Mouse (Mus musculus): ENCODE measurements around the gene Fbxo5. TPM values are rescaled to one million over a fixed set of nuclear protein-coding genes. Genes with fewer than 3 reads are reported as not detected.

Gene Fbxo5
- polyA plus RNA-seq (2014; fragmentation: Nextera tagmentation; extraction: Ambion mirVana) = 94.5 and 96.7 TPM in 2 replicates

GRCm38 (mm10) chr10:5805243-5805730 lies at the start of gene Fbxo5:
Fbxo5 (minus strand) TSS chr10:5805600.
- DNase-seq (ENCODE audit: low spot score, missing footprints) = peak; percentile 99
- no peaks in the 10 kb centered on the region for H3K27me3 ChIP-seq (ENCODE audit: control insufficient read depth, insufficient read depth, low read length)
- no peaks in the 10 kb centered on the region for H3K9me3 ChIP-seq (ENCODE audit: control insufficient read depth, low read length)
- peak within 1 kb of the TSS; percentile 82 for H3K9ac ChIP-seq (ENCODE audit: low read length)
- peaks cover 22% of the 10 kb centered on the region for H3K4me1 ChIP-seq (ENCODE audit: control insufficient read depth, insufficient read depth, low read length)
- peak within 1 kb of the TSS; percentile 62 for H3K27ac ChIP-seq (ENCODE audit: low read depth, low read length)
- peak within 1 kb of the TSS; percentile 80 for H3K4me3 ChIP-seq (ENCODE audit: low read depth, low read length)
- peak; percentile 97 for ATAC-seq (ENCODE audit: low FRiP score)
- peaks cover 5% of the 10 kb centered on the region; the same call in 1 of the 2 replicates for H3K36me3 ChIP-seq (ENCODE audit: control insufficient read depth, insufficient read depth, low read length)
- WGBS = under 1% methylated on average over 42 of the region's 42 CpGs
- H3K4me2 ChIP-seq = peak within 1 kb of the TSS; percentile 68

GRCm38 (mm10) chr10:5853290-5853868 lies 48.0 kb upstream of the Fbxo5 start:
- Histone ChIP-seq H3K27ac (ENCODE audit: low read depth, low read length) (no peak overlapping the region), H3K4me3 (ENCODE audit: low read depth, low read length) (no peak overlapping the region), H3K27me3 (ENCODE audit: control insufficient read depth, insufficient read depth, low read length) (no peaks in the 10 kb centered on the region), H3K4me1 (ENCODE audit: control insufficient read depth, insufficient read depth, low read length) (no peaks in the 10 kb centered on the region), H3K4me2 (no peak overlapping the region), H3K36me3 (ENCODE audit: control insufficient read depth, insufficient read depth, low read length) (no peaks in the 10 kb centered on the region), H3K9me3 (ENCODE audit: control insufficient read depth, low read length) (no peaks in the 10 kb centered on the region), H3K9ac (ENCODE audit: low read length) (no peak overlapping the region)
- ATAC-seq (ENCODE audit: low FRiP score) (no peak), DNase-seq (ENCODE audit: low spot score, missing footprints) (no peak)
- 92% methylated on average over 8 of the region's 8 CpGs for whole genome bisulfite sequencing

GRCm38 (mm10) chr10:5846939-5847338 lies 41.5 kb upstream of the Fbxo5 start:
- no peaks in the 10 kb centered on the region for H3K9me3 ChIP-seq (ENCODE audit: control insufficient read depth, low read length)
- DNase-seq (ENCODE audit: low spot score, missing footprints) (peak; percentile 84), ATAC-seq (ENCODE audit: low FRiP score) (no peak)
- H3K27ac ChIP-seq (ENCODE audit: low read depth, low read length) = no peak overlapping the region
- H3K9ac ChIP-seq (ENCODE audit: low read length) = no peak overlapping the region
- no peaks in the 10 kb centered on the region for H3K4me1 ChIP-seq (ENCODE audit: control insufficient read depth, insufficient read depth, low read length)
- H3K4me3 ChIP-seq (ENCODE audit: low read depth, low read length) = no peak overlapping the region
- H3K36me3 ChIP-seq (ENCODE audit: control insufficient read depth, insufficient read depth, low read length) = no peaks in the 10 kb centered on the region
- WGBS = 40% methylated on average over 2 of the region's 2 CpGs
- no peaks in the 10 kb centered on the region for H3K27me3 ChIP-seq (ENCODE audit: control insufficient read depth, insufficient read depth, low read length)
- no peak overlapping the region for H3K4me2 ChIP-seq

- no peak for ATAC-seq (ENCODE audit: low FRiP score)
- no peak overlapping the region for H3K4me2 ChIP-seq
- 82% methylated on average over 4 of the region's 4 CpGs for WGBS
- no peak overlapping the region for H3K4me3 ChIP-seq (ENCODE audit: low read depth, low read length)
- H3K27ac ChIP-seq (ENCODE audit: low read depth, low read length) = no peak overlapping the region
- DNase-seq (ENCODE audit: low spot score, missing footprints) = no peak
- H3K36me3 ChIP-seq (ENCODE audit: control insufficient read depth, insufficient read depth, low read length) = no peaks in the 10 kb centered on the region
- no peaks in the 10 kb centered on the region for H3K27me3 ChIP-seq (ENCODE audit: control insufficient read depth, insufficient read depth, low read length)
- no peaks in the 10 kb centered on the region for H3K4me1 ChIP-seq (ENCODE audit: control insufficient read depth, insufficient read depth, low read length)
- H3K9me3 ChIP-seq (ENCODE audit: control insufficient read depth, low read length) = no peaks in the 10 kb centered on the region
- H3K9ac ChIP-seq (ENCODE audit: low read length) = no peak overlapping the region
These were observed 36.0 kb upstream of the Fbxo5 start for GRCm38 (mm10) chr10:5841369-5841768.

GRCm38 (mm10) chr10:5826336-5827025 lies 21.1 kb upstream of the Fbxo5 start:
- no peak overlapping the region for H3K4me2 ChIP-seq
- no peaks in the 10 kb centered on the region for H3K9me3 ChIP-seq (ENCODE audit: control insufficient read depth, low read length)
- no peak for ATAC-seq (ENCODE audit: low FRiP score)
- H3K4me1 ChIP-seq (ENCODE audit: control insufficient read depth, insufficient read depth, low read length) = peaks cover 7% of the 10 kb centered on the region
- H3K4me3 ChIP-seq (ENCODE audit: low read depth, low read length) = no peak overlapping the region
- no peaks in the 10 kb centered on the region for H3K36me3 ChIP-seq (ENCODE audit: control insufficient read depth, insufficient read depth, low read length)
- no peak overlapping the region for H3K9ac ChIP-seq (ENCODE audit: low read length)
- WGBS = 73% methylated on average over 6 of the region's 6 CpGs
- H3K27me3 ChIP-seq (ENCODE audit: control insufficient read depth, insufficient read depth, low read length) = no peaks in the 10 kb centered on the region
- H3K27ac ChIP-seq (ENCODE audit: low read depth, low read length) = no peak overlapping the region
- DNase-seq (ENCODE audit: low spot score, missing footprints) = no peak

GRCm38 (mm10) chr10:5824779-5825178 lies 19.4 kb upstream of the Fbxo5 start:
- H3K4me1 ChIP-seq (ENCODE audit: control insufficient read depth, insufficient read depth, low read length) = peaks cover 7% of the 10 kb centered on the region
- no peaks in the 10 kb centered on the region for H3K36me3 ChIP-seq (ENCODE audit: control insufficient read depth, insufficient read depth, low read length)
- H3K4me3 ChIP-seq (ENCODE audit: low read depth, low read length) = peak overlapping the region; percentile 94
- 0 out of 2 replicates have a peak, but pooled peaks have one; percentile 2 for ATAC-seq (ENCODE audit: low FRiP score)
- H3K27me3 ChIP-seq (ENCODE audit: control insufficient read depth, insufficient read depth, low read length) = no peaks in the 10 kb centered on the region
- no peak overlapping the region for H3K27ac ChIP-seq (ENCODE audit: low read depth, low read length)
- H3K9me3 ChIP-seq (ENCODE audit: control insufficient read depth, low read length) = no peaks in the 10 kb centered on the region
- WGBS = 1% methylated on average over 3 of the region's 3 CpGs
- H3K4me2 ChIP-seq = peak overlapping the region; percentile 53
- DNase-seq (ENCODE audit: low spot score, missing footprints) = peak; percentile 93
- peak overlapping the region; percentile 48 for H3K9ac ChIP-seq (ENCODE audit: low read length)

GRCm38 (mm10) chr10:5823740-5824491 lies 18.5 kb upstream of the Fbxo5 start, which contains the start of gene Mtrf1l:
Mtrf1l (minus strand) TSS chr10:5823910.
- Histone ChIP-seq H3K9ac (ENCODE audit: low read length) (peak within 1 kb of the TSS; percentile 90), H3K4me1 (ENCODE audit: control insufficient read depth, insufficient read depth, low read length) (peaks cover 7% of the 10 kb centered on the region), H3K27ac (ENCODE audit: low read depth, low read length) (peak within 1 kb of the TSS; percentile 69), H3K4me3 (ENCODE audit: low read depth, low read length) (peak within 1 kb of the TSS; percentile 94), H3K27me3 (ENCODE audit: control insufficient read depth, insufficient read depth, low read length) (no peaks in the 10 kb centered on the region), H3K4me2 (peak within 1 kb of the TSS; percentile 53), H3K9me3 (ENCODE audit: control insufficient read depth, low read length) (no peaks in the 10 kb centered on the region), H3K36me3 (ENCODE audit: control insufficient read depth, insufficient read depth, low read length) (peaks cover 2% of the 10 kb centered on the region; the same call in 1 of the 2 replicates)
- ATAC-seq (ENCODE audit: low FRiP score) (peak; percentile 97), DNase-seq (ENCODE audit: low spot score, missing footprints) (peak; percentile 100)
- 0% methylated on average over 47 of the region's 47 CpGs for WGBS

GRCm38 (mm10) chr10:5823291-5823739 lies 17.9 kb upstream of the Fbxo5 start:
- Histone ChIP-seq H3K4me2 (peak overlapping the region; percentile 53), H3K27me3 (ENCODE audit: control insufficient read depth, insufficient read depth, low read length) (no peaks in the 10 kb centered on the region), H3K9ac (ENCODE audit: low read length) (peak overlapping the region; percentile 90), H3K9me3 (ENCODE audit: control insufficient read depth, low read length) (no peaks in the 10 kb centered on the region), H3K27ac (ENCODE audit: low read depth, low read length) (peak overlapping the region; percentile 62), H3K4me1 (ENCODE audit: control insufficient read depth, insufficient read depth, low read length) (peaks cover 7% of the 10 kb centered on the region), H3K36me3 (ENCODE audit: control insufficient read depth, insufficient read depth, low read length) (peaks cover 2% of the 10 kb centered on the region), H3K4me3 (ENCODE audit: low read depth, low read length) (peak overlapping the region; percentile 94)
- ATAC-seq (ENCODE audit: low FRiP score) (no peak), DNase-seq (ENCODE audit: low spot score, missing footprints) (peak; percentile 88)
- WGBS = under 1% methylated on average over 37 of the region's 37 CpGs
